Mouse (Mus musculus) inflammation-experienced regulatory T-cells (primary cell): ENCODE results near the gene Cdh11. TPM values are rescaled to one million over a fixed set of nuclear protein-coding genes. Genes with fewer than 3 reads are reported as not detected.

Experiments
- polyA plus RNA-seq, 2 experiments: library from polyadenylated mRNA; unstranded; fragments of 100-300 nt; shearing (Covaris generic); gene quantifications; one replicate each; pipeline ENCODE4 v1.2.1; 2017

The Cdh11 gene
- polyA plus RNA-seq: under 1 TPM; 0.12 to 0.45 TPM

GRCm38 (mm10) chr8:102785592-102786416 lies at the start of gene Cdh11:
Gene Cdh11, minus strand, starts transcription at chr8:102785642.

